Mouse (Mus musculus): ENCODE results near the gene Epm2a.

DNA sequence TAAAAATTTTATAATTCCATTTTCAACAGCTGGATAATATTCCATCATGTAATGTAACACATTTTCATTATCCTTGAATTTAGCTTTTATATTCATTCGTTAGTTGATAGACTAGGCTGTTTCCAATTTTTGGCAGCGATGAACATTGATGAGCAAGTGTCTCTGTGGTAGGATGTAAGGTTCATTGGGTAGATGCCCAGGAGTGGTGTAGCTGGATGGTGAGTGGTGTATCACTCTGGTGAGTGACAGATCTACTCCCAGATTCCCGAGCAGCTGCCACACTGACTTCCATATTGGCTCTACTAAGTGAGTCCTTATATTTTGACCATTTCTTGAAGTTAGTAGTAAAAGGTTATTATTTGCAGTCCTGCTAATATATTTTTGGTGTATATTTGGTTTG, 76.9 kb downstream of the Epm2a start:
- no peak for TF ChIP-seq EP300 (IDR thresholded peaks at IDR 0.05; ENCODE audit: insufficient read depth, low read depth, low read length)
- TF ChIP-seq POLR2A (IDR thresholded peaks at IDR 0.05; ENCODE audit: insufficient read depth, low read length), result no peak
